16 mouse cellular contexts compared by ENCODE assay signal in genomic region chr11:87384551-87384950, GRCm38 (mm10). TPM values are rescaled to one million over a fixed set of nuclear protein-coding genes. Genes with fewer than 3 reads are reported as not detected.
"Had no signal": no experiment of that assay in that cellular context is flagged by ENCODE, and none has a peak within 500 bp of the region (broad histone marks: within the 10 kb centered on the region; RNA-seq: fewer than 3 reads in every experiment).

No protein-coding gene starts in this region.

- DNase-seq: gastrocnemius, postnatal 14 days; gastrocnemius, postnatal 36 days; heart, adult 18-20 months; heart, postnatal 10 days; heart, postnatal 36 days; kidney, adult 18-20 months; kidney, adult 8-10 months; kidney, postnatal 10 days; kidney, postnatal 25 days; kidney, postnatal 4 days; layer of hippocampus, adult 9-11 months; layer of hippocampus, postnatal 36 days; left cerebral cortex, postnatal 4 days had no signal

RNA-seq across cellular contexts. Expression of gene Tex14, which starts 20.3 kb away (rescaled TPM):
- total RNA-seq: gastrocnemius, adult 8-10 months; gastrocnemius, postnatal 36 days had no signal
- polyA plus RNA-seq: hindbrain, embryonic 11.5 days; liver, embryonic 12.5 days had no signal
